In genomic region chr8:111144901-111145459, GRCm38 (mm10) we compare ENCODE assay signal across 8 mouse cellular contexts. TPM values are rescaled to one million over a fixed set of nuclear protein-coding genes. Genes with fewer than 3 reads are reported as not detected.
DNase-seq lines count a peak whose midpoint lies in the region; ATAC-seq and TF ChIP-seq lines count a peak whose summit lies in the region.
"Not testable (repeated sequence)": the region's sequence is repeated elsewhere in the genome, so short reads cannot be mapped to it uniquely, and the experiment has no call there.

No protein-coding gene starts in this region.

- DNase-seq in MN1 (ENCODE audit: low spot score), result peak; percentile 48
- DNase-seq in gastrocnemius, postnatal 10 days, result peak; percentile 26
- not testable (repeated sequence) for DNase-seq in limb, embryonic 14.5 days (ENCODE audit: low spot score)
- peak; percentile 21 for DNase-seq in right cerebral cortex, adult 18-20 months
- peak; percentile 26 for DNase-seq in yolk sac, embryonic 10.5 days (ENCODE audit: low spot score)

- peak overlapping the region; percentile 70 for H3K4me2 ChIP-seq in intestine, embryonic 16.5 days (ENCODE audit: low read depth, low read length)
- H3K4me2 ChIP-seq in limb, embryonic 14.5 days (replicated peaks; ENCODE audit: low read depth, low read length, severe bottlenecking), result peak overlapping the region; percentile 85

- not testable (repeated sequence) for H3K27me3 ChIP-seq in intestine, embryonic 16.5 days (replicated peaks; ENCODE audit: control insufficient read depth, insufficient read depth, low read length); limb, embryonic 14.5 days (ENCODE audit: control insufficient read depth, insufficient read depth, low read length)

- TF ChIP-seq POLR2A in cortical plate, adult 2 months (IDR thresholded peaks at IDR 0.05; ENCODE audit: extremely low read depth, insufficient read depth, low read length); limb, embryonic 14.5 days (IDR thresholded peaks at IDR 0.05; ENCODE audit: borderline replicate concordance, extremely low read depth, insufficient read depth, insufficient read length): not testable (repeated sequence)

- not testable (repeated sequence) for H3K4me1 ChIP-seq in cortical plate, adult 2 months (ENCODE audit: control insufficient read depth, insufficient read depth, low read length); intestine, embryonic 16.5 days (ENCODE audit: control insufficient read depth, insufficient read depth, low read length); limb, embryonic 14.5 days (ENCODE audit: control insufficient read depth, insufficient read depth, low read length)

- peak overlapping the region; percentile 64 for H3K4me3 ChIP-seq in cortical plate, adult 2 months (ENCODE audit: insufficient read depth, low read length)
- H3K4me3 ChIP-seq in intestine, embryonic 16.5 days (ENCODE audit: low read length), result peak overlapping the region; percentile 70
- H3K4me3 ChIP-seq in limb, embryonic 14.5 days (replicated peaks; ENCODE audit: low read length), result peak overlapping the region; percentile 64

- under 1% methylated on average over 56 of the region's 63 CpGs for WGBS in intestine, embryonic 16.5 days
- WGBS in limb, embryonic 14.5 days, result under 1% methylated on average over 17 of the region's 63 CpGs

- ATAC-seq in intestine, embryonic 16.5 days, result peak; percentile 69
- ATAC-seq in limb, embryonic 14.5 days (ENCODE audit: low FRiP score, low read depth), result not testable (repeated sequence)
- ATAC-seq in megakaryocyte-erythroid progenitor cell, adult 5-6 weeks (replicated peaks; ENCODE audit: low FRiP score, low TSS enrichment, poor library complexity, severe bottlenecking), result peak; percentile 20

- peak overlapping the region; percentile 67 for H3K9ac ChIP-seq in intestine, embryonic 16.5 days (ENCODE audit: low read depth, low read length)
- peak overlapping the region; percentile 58 for H3K9ac ChIP-seq in limb, embryonic 14.5 days (ENCODE audit: low read depth, low read length, severe bottlenecking)

- not testable (repeated sequence) for H3K9me3 ChIP-seq in intestine, embryonic 16.5 days (ENCODE audit: control insufficient read depth, low read length); limb, embryonic 14.5 days (ENCODE audit: control insufficient read depth, low read length)

- not testable (repeated sequence) for TF ChIP-seq CTCF in cortical plate, adult 2 months (IDR thresholded peaks at IDR 0.05; ENCODE audit: extremely low read depth, insufficient read depth, low read length)

- not testable (repeated sequence) for H3K36me3 ChIP-seq in intestine, embryonic 16.5 days (ENCODE audit: control insufficient read depth, insufficient read depth, low read length); limb, embryonic 14.5 days (ENCODE audit: control insufficient read depth, insufficient read depth, low read length)

- not testable (repeated sequence) for H3K27ac ChIP-seq in cortical plate, adult 2 months (ENCODE audit: insufficient read depth, low read length); intestine, embryonic 16.5 days (ENCODE audit: low read length); limb, embryonic 14.5 days (replicated peaks; ENCODE audit: low read depth, low read length)

RNA-seq across cellular contexts. Expression of gene Pdpr, which starts 50.5 kb away (rescaled TPM):
- 14.7 and 15.8 TPM in 2 replicates for polyA plus RNA-seq in cortical plate, adult 2 months (2012; rRNA removed)
- 10 to 100 TPM; 52.9 to 67.6 TPM for total RNA-seq in gastrocnemius, postnatal 10 days (2021)
- 6.5 and 8.5 TPM in 2 replicates for polyA plus RNA-seq in intestine, embryonic 16.5 days (2015; fragmentation: Nextera tagmentation; extraction: Ambion mirVana)
- polyA plus RNA-seq in limb, embryonic 14.5 days (2012; rRNA removed), result 10.3 and 11.0 TPM in 2 replicates
- 7.8 TPM in 2 replicates for polyA plus RNA-seq in limb, embryonic 14.5 days (2014; fragmentation: Nextera tagmentation; extraction: Ambion mirVana)
- 11.4 and 12.2 TPM in 2 replicates for total RNA-seq in megakaryocyte-erythroid progenitor cell, adult 5-6 weeks (2014; fragmentation: Nextera tagmentation)
- total RNA-seq in megakaryocyte-erythroid progenitor cell, adult 5-6 weeks (2017), result 13.9 and 18.6 TPM in 2 replicates

RNA-seq across cellular contexts. Expression of gene Clec18a, which starts 52.8 kb away (rescaled TPM):
- polyA plus RNA-seq in cortical plate, adult 2 months (2012; rRNA removed), result 6.0 and 7.5 TPM in 2 replicates
- 1 to 10 TPM in 1 of 2 experiments, under 1 TPM in 1; 0.63 to 1.0 TPM for total RNA-seq in gastrocnemius, postnatal 10 days (2021)
- polyA plus RNA-seq in intestine, embryonic 16.5 days (2015; fragmentation: Nextera tagmentation; extraction: Ambion mirVana), result 0.07 and 0.09 TPM in 2 replicates
- 0.04 and 0.06 TPM in 2 replicates for polyA plus RNA-seq in limb, embryonic 14.5 days (2012; rRNA removed)
- polyA plus RNA-seq in limb, embryonic 14.5 days (2014; fragmentation: Nextera tagmentation; extraction: Ambion mirVana), result not detected in 2 replicates
- not detected in 2 replicates for total RNA-seq in megakaryocyte-erythroid progenitor cell, adult 5-6 weeks (2014; fragmentation: Nextera tagmentation)
- not detected in 2 replicates for total RNA-seq in megakaryocyte-erythroid progenitor cell, adult 5-6 weeks (2017)
